Mouse (Mus musculus) gonadal fat pad, adult 2 months (tissue): ENCODE measurements at regions not wholly inside any gene's neighbourhood (a gene's known extent, or its start where the extent isn't known, plus 50 kb on each side); places are given as distances from the start of the nearest gene placed in this dataset.

Experiments used
- DNase-seq: peaks from one replicate; pipeline ENCODE4 v3.0.0-alpha.2; 2012; ENCODE audit warnings: low read depth

GRCm38 (mm10) chr3:54443791-54444190, 82.9 kb downstream of the Postn start:
- no peak for DNase-seq

GRCm38 (mm10) chr3:54446889-54447288, 86.0 kb downstream of the Postn start:
- no peak for DNase-seq

- DNase-seq: no peak
Measured at GRCm38 (mm10) chr3:54457416-54457815, 96.5 kb downstream of the Postn start.

GRCm38 (mm10) chr3:54461366-54461765, 100.5 kb downstream of the Postn start:
- DNase-seq: no peak

DNA sequence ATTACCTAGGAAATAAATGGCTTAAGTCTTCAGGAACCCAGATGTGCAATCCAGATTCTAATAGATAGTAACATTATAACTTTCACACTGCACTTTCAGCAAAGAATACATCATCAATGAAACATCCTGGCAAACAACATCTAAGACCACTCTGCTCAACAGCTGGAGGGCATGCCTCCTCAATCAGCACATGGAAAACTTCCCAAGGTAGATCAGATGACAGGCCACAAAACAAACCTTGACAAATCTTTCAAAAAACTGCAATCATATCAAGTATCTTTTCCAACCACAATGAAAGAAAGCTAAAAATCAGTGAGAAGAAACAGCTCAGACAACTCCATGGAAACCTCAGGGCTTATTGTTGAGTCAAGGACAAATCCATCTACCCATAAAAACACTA, 105.2 kb downstream of the Postn start:
- DNase-seq: no peak

DNA sequence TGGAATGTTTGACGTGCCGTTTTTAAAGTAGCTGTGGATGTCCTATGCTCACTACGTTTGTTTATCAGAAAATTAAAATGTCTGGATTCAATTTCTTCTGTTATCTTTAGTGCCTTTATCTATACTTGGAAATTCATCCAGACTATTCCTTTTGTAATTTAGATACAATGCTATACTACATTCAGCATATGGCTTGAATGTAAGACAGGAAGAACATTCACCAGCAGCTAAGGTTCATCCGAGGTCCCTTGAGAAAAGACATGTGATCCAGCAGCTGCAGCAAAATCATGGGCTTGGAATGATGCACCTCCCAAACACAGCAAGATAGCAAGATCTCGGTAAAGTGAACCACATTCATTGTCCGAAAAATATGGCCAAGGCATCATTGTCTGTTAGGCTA, 113.3 kb downstream of the Postn start:
- DNase-seq: no peak

DNA sequence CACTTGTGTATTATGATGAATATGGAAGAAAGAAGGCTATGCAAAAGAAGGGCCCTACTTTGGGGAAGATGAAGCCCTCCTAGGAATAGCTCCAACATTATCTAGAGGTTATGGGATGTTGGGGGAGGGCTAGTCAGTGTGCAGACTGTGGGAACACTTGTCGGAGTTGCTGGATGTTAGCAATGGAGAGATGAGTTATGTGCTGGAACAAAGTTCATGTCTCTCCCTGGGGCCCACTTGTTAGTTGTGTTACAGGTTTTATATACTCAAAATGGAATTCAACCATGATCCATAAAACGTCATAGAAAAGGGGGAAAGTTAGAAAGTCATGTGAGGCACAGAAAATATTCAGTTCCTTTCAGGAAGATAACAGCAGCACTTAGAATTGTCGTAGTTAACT, 115.0 kb downstream of the Postn start:
- no peak for DNase-seq

GRCm38 (mm10) chr3:54477986-54478385, 117.1 kb downstream of the Postn start:
- DNase-seq: no peak

- DNase-seq: no peak
Measured at GRCm38 (mm10) chr3:54480251-54480650, 119.3 kb downstream of the Postn start.

GRCm38 (mm10) chr3:54487346-54487745, 126.4 kb downstream of the Postn start:
- DNase-seq: no peak

- DNase-seq: no peak
Measured at GRCm38 (mm10) chr3:54487844-54488243, 126.9 kb downstream of the Postn start.

DNA sequence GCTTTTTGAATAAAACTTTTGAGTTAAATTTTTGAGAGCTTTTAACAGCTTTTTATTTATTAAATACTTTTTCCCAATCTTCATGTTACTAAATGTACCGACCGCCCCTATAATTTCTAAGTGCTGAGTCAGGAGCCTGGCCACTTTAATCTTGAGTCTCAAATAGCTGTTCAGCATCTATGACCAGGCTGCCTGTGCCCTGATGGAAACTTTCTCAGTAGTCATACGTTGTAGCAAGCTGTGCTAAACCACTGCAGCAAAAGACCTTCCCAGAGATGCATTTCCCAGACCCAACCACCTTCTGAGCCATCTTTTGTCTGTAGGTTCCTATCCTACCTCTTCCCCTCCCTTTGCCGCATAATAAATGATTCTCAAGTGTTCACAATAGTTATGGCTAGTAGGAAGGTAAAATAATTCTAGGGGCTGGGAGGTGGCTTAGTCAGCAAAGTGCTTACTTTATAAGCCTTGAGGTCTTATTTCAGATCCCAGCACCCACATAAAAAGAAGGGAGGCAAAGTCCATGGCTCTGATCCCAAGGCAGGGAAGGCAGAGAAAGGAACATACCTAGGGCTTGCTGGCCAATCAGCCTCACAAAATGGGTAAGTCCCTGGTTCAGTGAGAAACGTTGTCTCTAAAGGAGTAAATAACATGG, 129.5 kb downstream of the Postn start:
- no peak for DNase-seq

GRCm38 (mm10) chr3:54493567-54493966, 132.7 kb downstream of the Postn start:
- no peak for DNase-seq

- DNase-seq: no peak
Measured at GRCm38 (mm10) chr3:54504997-54505396, 144.1 kb downstream of the Postn start.

GRCm38 (mm10) chr3:54507575-54507974, 146.7 kb downstream of the Postn start:
- no peak for DNase-seq

- DNase-seq: no peak
Measured at GRCm38 (mm10) chr3:54508906-54509305, 148.0 kb downstream of the Postn start.

DNA sequence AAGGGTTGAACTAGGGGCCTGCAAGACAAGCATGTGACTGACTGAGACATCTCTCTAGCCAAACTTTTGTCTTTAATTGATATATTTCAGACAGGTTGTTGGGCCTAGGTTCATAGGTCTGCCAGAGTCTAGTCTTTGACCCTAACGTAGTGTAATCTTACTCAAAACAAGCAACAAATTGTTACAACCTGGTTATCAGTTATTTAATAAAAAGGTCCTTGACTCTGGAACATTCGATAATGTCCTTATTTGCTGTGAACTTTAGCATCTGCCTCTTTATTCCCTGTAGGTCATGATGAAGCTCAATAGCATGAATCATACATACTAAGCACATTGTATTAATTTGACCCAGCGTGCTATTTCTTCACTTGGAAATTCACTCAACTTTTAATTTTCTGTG, 156.3 kb downstream of the Postn start:
- DNase-seq: no peak

DNA sequence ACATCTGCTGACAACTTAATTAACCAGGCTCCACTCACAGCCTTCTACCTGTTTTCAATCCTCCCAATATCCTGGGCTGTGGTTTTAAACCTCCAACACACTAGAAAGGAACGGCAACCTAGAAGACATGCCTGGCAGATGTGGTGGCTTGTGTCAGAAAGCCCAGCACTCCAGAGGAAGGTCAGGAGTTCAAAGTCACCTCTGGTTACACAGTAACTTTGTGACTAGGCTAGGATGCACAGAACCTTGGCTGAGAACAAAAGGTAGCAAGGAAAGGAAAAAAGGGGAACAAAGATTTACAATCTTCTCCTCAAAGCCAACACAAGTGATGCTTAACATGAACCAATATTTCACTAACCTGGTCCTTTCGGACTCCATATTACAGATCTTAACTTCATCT, 161.8 kb downstream of the Postn start:
- no peak for DNase-seq

DNA sequence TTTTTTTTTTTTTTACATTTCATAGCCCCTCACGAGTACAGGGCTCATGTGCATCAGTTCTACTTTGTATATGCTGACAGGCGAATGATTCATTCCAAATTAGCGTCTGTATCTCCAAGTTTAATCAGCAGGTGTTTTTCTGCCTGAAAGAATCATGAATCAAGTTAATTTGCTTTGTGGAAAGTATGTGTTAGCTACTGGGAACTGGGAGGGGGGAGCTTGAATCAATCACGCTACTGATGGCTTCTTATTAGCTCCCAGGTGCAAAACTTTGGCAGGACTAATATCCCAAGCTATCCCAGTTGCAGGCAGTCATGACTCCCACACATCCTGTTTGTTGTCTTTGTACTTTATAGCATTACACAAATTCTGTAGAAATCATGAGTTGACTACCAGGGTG, 165.7 kb downstream of the Postn start:
- no peak for DNase-seq

GRCm38 (mm10) chr3:54528292-54528691, 164.3 kb upstream of the Supt20 start:
- no peak for DNase-seq

DNA sequence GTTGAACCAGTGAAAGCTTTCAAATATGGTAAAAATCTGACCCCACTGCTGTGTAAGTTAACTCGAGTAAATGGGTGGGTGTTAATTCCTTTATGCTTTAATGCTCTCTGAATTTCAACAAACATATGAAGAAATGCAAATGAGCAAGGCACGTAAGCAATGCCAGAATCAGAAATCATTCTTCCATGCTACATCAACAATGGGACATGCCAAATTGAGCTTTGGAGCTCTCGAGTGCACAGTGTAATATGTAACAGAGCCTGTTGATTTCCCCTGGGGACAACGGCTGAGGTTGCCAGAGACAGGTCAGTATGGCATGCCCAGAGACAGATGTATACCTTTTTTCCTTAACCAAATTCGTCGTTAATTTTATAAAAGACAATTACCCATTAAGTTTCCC, 162.4 kb upstream of the Supt20 start:
- no peak for DNase-seq

- no peak for DNase-seq
Measured at GRCm38 (mm10) chr3:54535361-54535760, 157.2 kb upstream of the Supt20 start.

DNA sequence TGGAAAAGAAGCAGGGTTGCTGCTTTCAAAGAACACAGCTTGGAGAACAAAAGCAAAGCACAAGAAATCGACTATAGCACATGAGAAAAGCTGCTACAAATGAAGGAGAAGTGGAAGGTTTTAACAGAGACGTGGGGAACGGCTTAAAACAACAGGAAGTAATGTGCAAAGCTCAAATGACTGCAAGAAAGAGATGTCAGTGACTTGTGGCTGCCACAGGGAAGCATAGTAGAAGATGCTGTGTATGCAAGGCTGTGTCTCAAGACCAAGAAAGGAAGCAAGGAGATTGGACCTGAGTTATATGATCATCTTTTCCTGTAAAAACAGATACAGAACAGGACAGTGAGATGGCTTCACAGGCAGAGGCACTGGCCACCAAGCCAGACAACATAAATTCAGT, 154.6 kb upstream of the Supt20 start:
- DNase-seq: no peak

- DNase-seq: no peak
Measured at GRCm38 (mm10) chr3:54540540-54541080, 152.0 kb upstream of the Supt20 start.
